Mouse (Mus musculus): ENCODE measurements at regions not wholly inside any gene's neighbourhood (a gene's known extent, or its start where the extent isn't known, plus 50 kb on each side); places are given as distances from the start of the nearest gene placed in this dataset.

DNA sequence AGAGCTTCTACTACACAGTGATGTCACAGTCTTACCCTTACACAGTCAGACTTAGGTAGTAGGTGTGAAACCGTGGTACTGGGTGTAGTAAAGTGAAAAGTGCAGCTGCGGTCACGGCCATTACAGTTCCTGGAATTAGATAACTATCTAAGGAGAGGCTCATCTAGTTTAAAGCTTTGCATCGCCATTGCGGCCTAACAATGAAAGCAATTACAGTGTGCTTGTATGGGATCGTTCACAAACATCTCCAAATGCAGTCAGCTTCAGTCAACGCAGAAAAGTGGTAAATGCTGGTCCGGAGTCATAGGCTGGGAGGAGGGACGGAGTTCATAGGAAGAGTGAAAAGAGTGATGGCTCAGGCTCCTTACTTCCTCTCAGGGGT lies 106.0 kb upstream of the Col1a2 start:
- DNase-seq (ENCODE audit: low read depth, low spot score) = no peak

GRCm38 (mm10) chr6:4405301-4405700 lies 99.3 kb upstream of the Col1a2 start:
- DNase-seq (ENCODE audit: low read depth, low spot score) = peak; percentile 34

DNA sequence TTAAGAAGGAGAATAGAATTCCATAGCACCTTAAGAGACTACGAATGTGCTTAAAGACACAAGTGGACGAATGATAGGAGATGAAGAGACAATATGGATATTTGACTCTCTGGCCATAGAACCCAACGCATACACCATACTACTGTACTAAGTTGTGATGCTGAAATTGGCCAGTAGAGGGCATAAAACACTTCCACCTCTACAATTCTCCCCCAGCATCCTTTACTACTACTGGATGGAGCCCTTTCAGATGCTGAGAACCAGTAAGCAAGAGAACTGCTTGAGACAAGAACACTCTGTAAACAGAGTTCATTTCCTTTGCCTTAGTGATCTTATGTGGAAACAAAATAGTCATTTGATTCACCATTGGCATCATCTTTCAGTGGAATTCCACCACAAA lies 96.9 kb upstream of the Col1a2 start:
- DNase-seq (ENCODE audit: low read depth, low spot score) = no peak

GRCm38 (mm10) chr6:4413201-4413600 lies 91.4 kb upstream of the Col1a2 start:
- DNase-seq (ENCODE audit: low read depth, low spot score) = no peak

GRCm38 (mm10) chr6:4414166-4414565 lies 90.4 kb upstream of the Col1a2 start:
- DNase-seq (ENCODE audit: low read depth, low spot score) = no peak

GRCm38 (mm10) chr6:4415206-4415605 lies 89.4 kb upstream of the Col1a2 start:
- DNase-seq (ENCODE audit: low read depth, low spot score) = no peak

GRCm38 (mm10) chr6:4417247-4417709 lies 87.3 kb upstream of the Col1a2 start:
- DNase-seq (ENCODE audit: low read depth, low spot score) = no peak

DNA sequence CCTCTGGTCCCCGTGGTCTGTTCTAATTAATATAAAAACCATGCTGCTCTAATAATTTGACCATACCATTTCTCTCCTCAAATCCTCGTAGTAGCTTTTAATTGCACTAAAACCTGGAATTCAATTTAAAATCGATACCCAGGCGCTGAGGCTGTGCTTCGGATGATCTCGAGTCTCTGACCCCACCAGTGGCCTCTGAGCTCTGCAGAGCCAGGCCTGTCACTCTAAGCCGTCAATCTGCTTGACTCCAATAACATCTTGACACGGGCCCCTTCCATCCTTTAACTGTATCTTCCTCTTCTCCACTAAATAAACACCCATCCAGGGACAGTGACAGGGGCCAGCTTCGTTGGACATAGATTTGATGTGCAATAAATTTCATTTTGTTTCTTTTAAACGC lies 86.2 kb upstream of the Col1a2 start:
- DNase-seq (ENCODE audit: low read depth, low spot score) = no peak

DNA sequence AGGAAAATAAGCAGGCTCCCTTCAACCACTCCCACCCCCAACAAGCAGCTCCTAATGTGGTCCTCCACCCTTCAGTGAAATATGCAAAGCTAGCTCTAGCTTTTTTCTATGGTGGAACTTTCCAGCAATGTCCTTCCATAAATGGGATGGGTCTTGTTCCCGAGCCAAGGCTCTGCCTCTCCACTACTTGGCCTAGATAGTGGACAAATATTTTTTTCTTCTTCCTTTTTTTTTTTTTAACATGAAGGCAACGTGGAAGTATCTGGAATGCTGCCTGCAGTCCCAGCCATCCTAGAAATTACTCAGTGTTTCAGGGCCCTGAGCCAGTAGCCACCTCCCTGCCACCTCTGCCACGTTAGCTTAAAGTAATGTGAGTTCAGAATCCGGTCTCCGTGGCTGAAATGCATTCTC lies 85.7 kb upstream of the Col1a2 start:
- no peak for DNase-seq (ENCODE audit: low read depth, low spot score)

DNA sequence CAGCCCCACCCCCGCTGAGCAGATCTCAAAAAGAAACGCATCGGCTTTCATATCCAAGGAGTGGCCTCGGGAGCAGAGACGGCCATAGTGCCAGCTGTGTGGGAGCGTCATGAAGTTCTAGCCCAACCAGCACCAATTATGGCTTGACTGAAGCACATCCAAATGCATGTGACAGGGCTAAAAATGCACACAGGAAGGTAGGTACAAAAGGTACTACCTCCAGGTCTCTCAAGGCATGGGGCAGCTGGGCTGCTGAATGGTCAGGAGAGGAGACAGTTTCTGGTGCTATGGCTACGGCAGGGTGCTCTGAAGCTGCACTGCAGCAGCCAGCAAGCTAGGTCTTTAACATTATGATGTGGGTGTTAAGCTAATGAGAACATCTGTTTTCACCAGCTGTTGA lies 83.1 kb upstream of the Col1a2 start:
- no peak for DNase-seq (ENCODE audit: low read depth, low spot score)

GRCm38 (mm10) chr6:4427122-4427521 lies 77.5 kb upstream of the Col1a2 start:
- no peak for DNase-seq (ENCODE audit: low read depth, low spot score)

DNA sequence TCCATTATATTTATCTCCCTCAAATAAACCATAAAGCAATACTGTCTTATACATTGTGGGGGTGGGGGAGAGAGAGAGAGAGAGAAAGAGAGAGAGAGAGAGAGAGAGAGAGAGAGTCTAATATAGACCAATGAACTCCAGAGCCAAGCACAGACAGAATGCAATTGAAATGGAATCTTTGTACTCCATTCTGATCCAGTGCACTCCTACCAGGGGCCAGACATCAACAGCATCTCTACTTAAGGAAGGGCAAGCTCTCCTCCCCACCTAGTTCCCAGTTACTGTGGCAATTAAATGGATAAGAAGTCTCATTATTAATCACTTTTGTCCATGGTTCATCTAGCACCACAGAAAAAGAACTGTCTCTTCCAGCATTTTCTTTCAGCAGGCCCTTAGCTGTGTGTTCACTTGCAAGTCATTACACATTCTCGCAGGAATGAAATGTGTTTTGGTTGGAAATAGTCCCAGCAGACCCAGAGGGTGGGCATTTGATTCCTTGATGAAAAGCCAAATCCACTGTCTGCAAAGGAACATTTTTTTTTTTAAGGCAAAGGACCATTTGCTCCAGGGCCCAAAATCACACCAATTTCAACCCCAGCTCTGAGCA lies 73.8 kb upstream of the Col1a2 start:
- no peak for DNase-seq (ENCODE audit: low read depth, low spot score)

DNA sequence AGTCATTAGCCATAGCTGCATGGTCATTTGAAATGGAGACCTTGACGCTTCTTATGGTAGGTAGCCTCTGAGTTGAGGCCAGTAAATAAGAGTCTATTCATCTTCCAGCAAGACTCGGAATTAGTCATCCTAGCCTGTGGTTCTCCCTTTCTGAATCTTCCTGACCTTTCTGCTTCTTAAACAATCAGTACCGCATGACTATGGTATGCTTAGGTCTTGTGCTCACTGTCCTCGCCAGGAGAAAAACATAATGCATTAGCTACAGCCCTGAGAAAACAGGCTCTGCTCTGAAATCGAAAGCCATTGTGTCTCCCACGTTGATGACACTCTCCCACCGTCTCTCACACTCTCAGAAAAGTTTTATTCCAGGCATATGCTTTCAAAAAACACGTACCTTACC lies 72.4 kb upstream of the Col1a2 start:
- DNase-seq (ENCODE audit: low read depth, low spot score) = no peak

DNA sequence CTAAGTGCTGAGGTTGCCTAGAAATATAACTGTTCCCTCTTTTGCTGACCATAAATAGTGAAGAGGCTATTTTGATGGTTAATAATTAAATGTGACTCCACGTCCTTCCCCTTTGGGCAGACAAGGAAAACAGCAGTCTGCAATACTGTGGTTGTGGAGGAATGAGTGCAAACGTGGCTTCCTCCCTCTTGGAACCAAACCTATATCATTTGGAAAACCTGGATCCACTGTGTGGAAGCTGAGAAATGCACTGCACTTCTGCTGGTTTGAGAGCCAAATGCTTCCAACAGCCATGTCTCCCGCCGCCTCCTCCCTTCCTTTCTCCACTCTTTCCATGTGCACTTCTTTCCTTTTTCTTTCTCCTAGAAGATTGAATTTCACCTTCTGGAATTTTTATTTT lies 68.2 kb upstream of the Col1a2 start:
- no peak for DNase-seq (ENCODE audit: low read depth, low spot score)

DNA sequence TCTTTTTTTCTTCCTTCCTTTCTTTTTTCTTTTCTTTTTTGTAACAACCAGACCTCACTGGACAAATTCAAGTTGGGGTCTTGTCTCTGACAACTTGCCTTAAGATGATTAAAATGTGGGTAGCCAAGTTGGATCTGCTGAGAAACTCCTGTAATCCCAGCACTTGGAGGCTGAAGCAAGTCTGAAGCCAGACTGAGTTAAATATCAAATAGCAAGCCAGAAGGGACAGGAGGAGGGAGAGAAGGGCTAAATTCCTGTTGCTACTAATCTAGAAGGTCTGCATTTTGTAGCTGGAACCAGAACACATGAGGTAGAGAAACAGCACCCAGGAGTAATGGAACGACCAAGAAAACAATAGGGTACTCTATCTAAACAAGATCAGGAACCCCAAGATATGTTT lies 67.7 kb upstream of the Col1a2 start:
- no peak for DNase-seq (ENCODE audit: low read depth, low spot score)

- no peak for DNase-seq (ENCODE audit: low read depth, low spot score)
Measured at GRCm38 (mm10) chr6:4441618-4442167, 62.9 kb upstream of the Col1a2 start.

GRCm38 (mm10) chr6:4445906-4446305 lies 58.7 kb upstream of the Col1a2 start:
- no peak for DNase-seq (ENCODE audit: low read depth, low spot score)

- DNase-seq (ENCODE audit: low read depth, low spot score) = no peak
Measured at GRCm38 (mm10) chr6:4451227-4451626, 53.4 kb upstream of the Col1a2 start.
